Mouse (Mus musculus): ENCODE data around the gene Copa.

DNA sequence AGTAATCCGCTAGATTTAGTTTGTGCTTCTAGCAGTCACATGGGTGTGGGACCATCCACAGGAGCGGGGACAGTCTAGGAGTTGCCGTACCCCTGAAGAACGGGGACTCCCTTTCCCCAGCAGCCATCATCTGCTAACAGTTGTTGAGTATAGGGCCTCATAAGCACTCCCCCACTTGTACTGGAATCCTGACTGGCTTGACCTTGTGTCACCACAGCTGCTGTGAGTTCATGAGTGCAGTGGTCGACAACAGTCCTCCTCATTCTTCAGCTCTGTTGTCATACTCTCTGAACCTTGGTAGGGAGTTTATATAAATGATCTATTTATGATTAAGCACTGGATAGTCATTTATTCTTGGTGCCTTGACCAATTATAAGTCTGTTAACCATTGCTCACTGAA is 87.5 kb downstream of the Copa start:
- TF ChIP-seq GABPA (IDR thresholded peaks at IDR 0.05; ENCODE audit: low read depth, low read length): no peak
- TF ChIP-seq JUND (IDR thresholded peaks at IDR 0.05; ENCODE audit: low read depth, low read length): no peak
- no peak for TF ChIP-seq ELF1 (IDR thresholded peaks at IDR 0.05; ENCODE audit: low read depth, low read length)
- no peak for TF ChIP-seq ZC3H11A (IDR thresholded peaks at IDR 0.05; ENCODE audit: low read depth, low read length)
- no peak for TF ChIP-seq CTCF (IDR thresholded peaks at IDR 0.05 in 2 of 3, conservative IDR thresholded peaks at IDR 0.05 in 1 of 3; ENCODE audit: control insufficient read depth in 1 of 3, insufficient read depth in 1 of 3, low read depth in 2 of 3, low read length in 3 of 3, poor library complexity in 1 of 3, severe bottlenecking in 1 of 3)
- TF ChIP-seq MYC (IDR thresholded peaks at IDR 0.05; ENCODE audit: low read depth, low read length): no peak
- no peak for TF ChIP-seq POLR2A (IDR thresholded peaks at IDR 0.05; ENCODE audit: control insufficient read depth in 1 of 2, insufficient read depth in 1 of 2, low read depth in 1 of 2, low read length in 2 of 2, poor library complexity in 1 of 2)
- TF ChIP-seq EP300 (IDR thresholded peaks at IDR 0.05; ENCODE audit: low read depth in 1 of 2, low read length in 2 of 2): no peak
- TF ChIP-seq ZKSCAN1 (IDR thresholded peaks at IDR 0.05; ENCODE audit: low read depth, low read length): no peak
